Mouse (Mus musculus) C2C12 (cell line): ENCODE measurements at regions not wholly inside any gene's neighbourhood (a gene's known extent, or its start where the extent isn't known, plus 50 kb on each side); places are given as distances from the start of the nearest gene placed in this dataset.

Source experiments
- H3K27me3 ChIP-seq: one replicate; pipeline ENCODE4 v1.6.1; 2011; ENCODE audit not compliant: control insufficient read depth, insufficient read depth, insufficient read length
- H3K36me3 ChIP-seq: one replicate; pipeline ENCODE4 v1.6.1; 2011; ENCODE audit not compliant: control insufficient read depth, insufficient read depth
- H3K4me3 ChIP-seq: one replicate; pipeline ENCODE4 v1.5.1; 2011; ENCODE audit warnings: mild to moderate bottlenecking, control low read depth; ENCODE audit not compliant: poor library complexity, insufficient read depth, severe bottlenecking
- H3K79me2 ChIP-seq: one replicate; pipeline ENCODE4 v1.6.1; 2011; ENCODE audit not compliant: control insufficient read depth, insufficient read depth
- H3K79me3 ChIP-seq: one replicate; pipeline ENCODE4 v1.6.1; 2011; ENCODE audit warnings: low read depth, control low read depth
- H3ac ChIP-seq: one replicate; pipeline ENCODE3; 2011; ENCODE audit warnings: low read depth; ENCODE audit not compliant: control insufficient read depth, insufficient read length
- CEBPB ChIP-seq: IDR thresholded peaks from one replicate; pipeline ENCODE4 v1.6.1; 2011; ENCODE audit warnings: low read depth, mild to moderate bottlenecking, control low read depth, moderate library complexity
- CTCF ChIP-seq: IDR thresholded peaks from one replicate; pipeline ENCODE4 v1.5.1; 2011; ENCODE audit not compliant: control insufficient read depth, insufficient read depth, insufficient read length
- FOSL1 ChIP-seq: IDR thresholded peaks from one replicate; pipeline ENCODE4 v1.8.0; 2011; ENCODE audit warnings: mild to moderate bottlenecking, low read length; ENCODE audit not compliant: poor library complexity, insufficient read depth, severe bottlenecking
- MAX ChIP-seq: IDR thresholded peaks from one replicate; pipeline ENCODE4 v1.6.1; 2011; ENCODE audit warnings: mild to moderate bottlenecking, control low read depth
- MYOD1 ChIP-seq: IDR thresholded peaks from one replicate; pipeline ENCODE4 v1.6.1; 2011; ENCODE audit warnings: low read depth; ENCODE audit not compliant: control insufficient read depth, insufficient read length
- MYOG ChIP-seq: IDR thresholded peaks from one replicate; pipeline ENCODE4 v1.6.1; 2011; ENCODE audit not compliant: control insufficient read depth, insufficient read length; ENCODE audit errors: extremely low read depth
- USF1 ChIP-seq: IDR thresholded peaks from one replicate; pipeline ENCODE4 v1.6.1; 2011; ENCODE audit warnings: low read depth, mild to moderate bottlenecking, control low read depth, moderate library complexity

GRCm38 (mm10) chr2:72541246-72541645 lies 65.3 kb downstream of the Cdca7 start:
- Histone ChIP-seq H3K36me3 (no peaks in the 10 kb centered on the region), H3K79me2 (no peaks in the 10 kb centered on the region), H3K4me3 (no peak overlapping the region), H3ac (no peak overlapping the region), H3K79me3 (no peaks in the 10 kb centered on the region), H3K27me3 (no peaks in the 10 kb centered on the region)
- TF ChIP-seq FOSL1 (no peak), MYOG (no peak), CEBPB (no peak), USF1 (no peak), MYOD1 (no peak), CTCF (no peak), MAX (no peak)

GRCm38 (mm10) chr2:72545453-72545852 lies 69.5 kb downstream of the Cdca7 start:
- H3K4me3 ChIP-seq = no peak overlapping the region
- H3K27me3 ChIP-seq = no peaks in the 10 kb centered on the region
- H3ac ChIP-seq = no peak overlapping the region
- no peaks in the 10 kb centered on the region for H3K36me3 ChIP-seq
- TF ChIP-seq CTCF = no peak
- no peak for TF ChIP-seq FOSL1
- TF ChIP-seq MAX = no peak
- H3K79me3 ChIP-seq = no peaks in the 10 kb centered on the region
- no peaks in the 10 kb centered on the region for H3K79me2 ChIP-seq

GRCm38 (mm10) chr2:72546476-72546875 lies 70.5 kb downstream of the Cdca7 start:
- H3K79me2 ChIP-seq = no peaks in the 10 kb centered on the region
- H3ac ChIP-seq = no peak overlapping the region
- TF ChIP-seq CEBPB = no peak
- TF ChIP-seq CTCF = no peak
- TF ChIP-seq USF1 = no peak
- TF ChIP-seq MYOD1 = no peak
- TF ChIP-seq MYOG = no peak
- TF ChIP-seq MAX = no peak
- no peak for TF ChIP-seq FOSL1
- no peaks in the 10 kb centered on the region for H3K79me3 ChIP-seq
- no peak overlapping the region for H3K4me3 ChIP-seq
- no peaks in the 10 kb centered on the region for H3K27me3 ChIP-seq
- no peaks in the 10 kb centered on the region for H3K36me3 ChIP-seq

GRCm38 (mm10) chr2:72546963-72547362 lies 71.0 kb downstream of the Cdca7 start:
- no peaks in the 10 kb centered on the region for H3K79me3 ChIP-seq
- no peak overlapping the region for H3K4me3 ChIP-seq
- no peaks in the 10 kb centered on the region for H3K36me3 ChIP-seq
- no peaks in the 10 kb centered on the region for H3K79me2 ChIP-seq
- no peaks in the 10 kb centered on the region for H3K27me3 ChIP-seq
- TF ChIP-seq CTCF = no peak
- TF ChIP-seq FOSL1 = no peak
- no peak overlapping the region for H3ac ChIP-seq

GRCm38 (mm10) chr2:72551268-72551667 lies 75.3 kb downstream of the Cdca7 start:
- Histone ChIP-seq H3ac (no peak overlapping the region), H3K4me3 (no peak overlapping the region), H3K79me3 (no peaks in the 10 kb centered on the region), H3K27me3 (no peaks in the 10 kb centered on the region), H3K79me2 (no peaks in the 10 kb centered on the region), H3K36me3 (no peaks in the 10 kb centered on the region)
- no peak for TF ChIP-seq FOSL1
- no peak for TF ChIP-seq MAX
- no peak for TF ChIP-seq CTCF
- TF ChIP-seq USF1 = no peak
- no peak for TF ChIP-seq MYOD1
- TF ChIP-seq MYOG = no peak
- TF ChIP-seq CEBPB = no peak

DNA sequence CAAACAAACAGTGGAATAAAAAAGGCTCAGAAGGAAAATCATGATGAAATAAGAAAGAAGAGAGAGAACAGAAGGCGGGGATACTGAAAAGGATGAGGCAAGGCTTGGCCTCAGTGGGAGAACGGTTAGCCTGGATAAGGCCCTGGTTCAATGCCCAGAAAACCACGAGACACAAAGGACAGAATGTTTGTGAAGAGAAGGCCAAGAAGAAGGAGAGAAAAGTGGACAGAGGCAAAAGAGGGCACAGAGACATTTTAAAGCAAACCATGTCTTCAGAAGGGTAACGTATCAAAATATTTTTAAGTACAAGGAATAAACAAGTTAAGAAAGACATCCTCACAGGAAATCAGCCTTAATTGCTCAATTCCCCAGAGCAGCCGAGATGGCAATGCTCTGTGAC lies 78.6 kb downstream of the Cdca7 start:
- no peak for TF ChIP-seq USF1
- no peak for TF ChIP-seq MYOG
- TF ChIP-seq MYOD1 = no peak
- TF ChIP-seq CEBPB = no peak
- no peak for TF ChIP-seq FOSL1
- TF ChIP-seq MAX = no peak
- no peak for TF ChIP-seq CTCF
- Histone ChIP-seq H3K79me2 (no peaks in the 10 kb centered on the region), H3K36me3 (no peaks in the 10 kb centered on the region), H3K27me3 (no peaks in the 10 kb centered on the region), H3K79me3 (no peaks in the 10 kb centered on the region), H3K4me3 (no peak overlapping the region), H3ac (no peak overlapping the region)
